Mouse (Mus musculus) adrenal gland, adult 2 months (tissue): Measurements from ENCODE around the gene Hist1h2bh. TPM values are rescaled to one million over a fixed set of nuclear protein-coding genes. Genes with fewer than 3 reads are reported as not detected.

ENCODE experiments used
- DNase-seq: peaks from one replicate; pipeline ENCODE4 v3.0.0; 2021
- polyA plus RNA-seq: library from polyadenylated mRNA; depleted of rRNA; stranded (reverse); fragments of >200 nt; gene quantifications from 2 replicates; pipeline ENCODE4 v1.2.3, GENCODE M21; 2012
- total RNA-seq, 2 experiments: library from RNA; stranded (reverse); gene quantifications; 2 replicates each; pipeline ENCODE4 v1.2.3; 2021

Hist1h2bh gene
- total and polyA plus RNA-seq, 3 experiments, result 1.2 to 3.2 (median 3.0) TPM

DNA sequence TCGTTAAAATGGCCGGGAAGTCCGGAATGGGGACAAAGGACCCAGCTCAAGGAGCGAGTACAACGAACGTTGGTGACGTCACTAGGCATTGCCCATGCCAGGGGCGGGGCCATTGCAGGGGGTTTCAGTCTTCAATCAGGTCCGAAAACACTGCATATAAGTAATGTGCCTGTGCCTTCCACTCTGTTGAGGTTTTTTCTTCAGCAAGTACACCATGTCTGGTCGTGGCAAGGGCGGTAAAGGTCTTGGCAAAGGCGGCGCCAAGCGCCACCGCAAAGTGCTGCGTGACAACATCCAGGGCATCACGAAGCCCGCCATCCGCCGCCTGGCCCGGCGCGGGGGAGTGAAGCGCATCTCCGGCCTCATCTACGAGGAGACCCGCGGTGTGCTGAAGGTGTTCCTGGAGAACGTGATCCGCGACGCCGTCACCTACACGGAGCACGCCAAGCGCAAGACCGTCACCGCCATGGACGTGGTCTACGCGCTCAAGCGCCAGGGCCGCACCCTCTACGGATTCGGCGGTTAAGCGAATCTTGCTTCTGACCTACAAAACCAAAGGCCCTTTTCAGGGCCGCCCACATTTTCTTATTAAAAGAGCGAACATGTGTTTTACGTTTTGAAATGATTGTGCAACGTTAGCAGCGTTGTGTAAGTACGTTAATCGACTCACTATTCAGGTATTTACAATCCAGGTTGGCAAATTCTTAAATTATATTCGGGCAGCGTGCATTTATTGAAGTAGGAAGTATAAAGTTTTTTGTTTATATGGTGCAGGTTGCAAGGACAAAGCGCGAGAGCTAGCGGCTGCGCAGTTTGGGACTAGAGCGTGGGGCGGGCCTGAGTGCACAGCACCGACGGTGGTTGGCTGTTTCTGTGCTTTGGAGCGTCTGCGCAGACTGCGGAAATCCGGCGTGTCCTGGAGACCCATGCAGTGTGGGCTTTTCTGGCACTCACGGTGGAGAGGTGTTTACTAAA lies 12.0 kb downstream of the Hist1h2bh start, which contains the start of gene Hist1h4h:
TSS of gene Hist1h4h (plus strand) at position 150 of the 975 bp plus-strand sequence.
- DNase-seq, result peak; percentile 97

DNA sequence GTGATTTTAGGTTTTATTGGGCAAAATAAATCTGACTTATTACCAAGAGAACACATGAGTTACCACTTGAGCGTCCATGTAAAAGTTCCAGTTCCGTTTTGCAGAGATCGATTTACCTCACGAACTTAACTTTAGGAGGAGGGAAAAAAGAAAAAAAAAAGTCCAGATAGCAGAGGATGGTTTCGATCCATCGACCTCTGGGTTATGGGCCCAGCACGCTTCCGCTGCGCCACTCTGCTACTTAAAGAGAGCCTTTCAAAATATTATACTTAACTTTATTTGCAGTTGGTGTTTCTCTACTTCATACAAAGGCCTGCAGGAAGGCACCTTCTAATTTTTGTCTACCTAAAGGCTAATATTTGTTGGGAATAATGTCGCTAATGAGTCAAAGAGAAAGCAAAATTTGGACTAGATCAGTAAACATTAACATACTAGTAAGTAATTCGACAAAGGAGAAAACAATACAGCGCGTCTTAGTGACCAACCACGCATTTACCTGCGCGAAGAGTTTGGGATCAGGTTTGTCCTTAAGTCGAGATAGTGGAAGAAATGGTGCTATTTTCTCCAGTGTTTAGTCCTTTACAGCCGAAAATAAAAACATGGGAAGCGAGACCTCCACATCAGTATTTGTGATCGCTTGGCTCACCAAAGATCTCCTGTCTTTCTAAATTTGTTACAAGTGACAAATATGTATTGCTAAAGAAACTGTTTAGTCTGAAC lies 12.9 kb downstream of the Hist1h2bh start:
- DNase-seq, result peak; percentile 75

DNA sequence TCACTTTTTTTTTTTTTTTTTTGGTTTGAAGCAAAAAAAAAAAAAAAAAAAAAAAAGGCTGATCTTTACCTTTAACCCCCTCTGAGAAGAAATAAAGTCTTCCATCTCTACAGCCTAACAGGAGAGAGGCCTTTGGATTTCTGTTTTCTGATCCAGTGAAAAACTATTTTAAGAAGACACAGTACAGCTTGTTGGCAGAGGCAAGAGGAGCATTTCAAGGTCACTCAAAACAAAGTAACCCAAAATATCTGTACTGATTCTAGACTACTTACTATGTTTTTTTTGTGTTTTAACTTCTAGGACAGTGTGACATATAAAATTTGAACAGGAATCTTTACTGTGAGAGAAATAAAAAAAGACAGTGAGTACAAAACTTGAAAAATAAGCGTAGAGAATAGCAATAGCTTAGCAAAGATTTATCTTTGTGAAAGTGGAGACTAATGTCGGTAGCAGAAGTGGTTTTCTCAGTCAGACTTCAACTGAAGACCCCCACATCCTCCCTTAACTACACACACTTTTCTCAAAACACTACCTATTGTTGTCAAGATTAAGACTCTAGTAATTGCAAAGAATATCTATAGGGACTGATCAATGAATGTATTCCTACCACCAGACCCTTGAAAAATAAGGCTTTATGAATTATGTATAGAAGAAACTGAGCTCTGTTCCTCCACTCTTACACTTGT lies 13.6 kb downstream of the Hist1h2bh start:
- no peak for DNase-seq

DNA sequence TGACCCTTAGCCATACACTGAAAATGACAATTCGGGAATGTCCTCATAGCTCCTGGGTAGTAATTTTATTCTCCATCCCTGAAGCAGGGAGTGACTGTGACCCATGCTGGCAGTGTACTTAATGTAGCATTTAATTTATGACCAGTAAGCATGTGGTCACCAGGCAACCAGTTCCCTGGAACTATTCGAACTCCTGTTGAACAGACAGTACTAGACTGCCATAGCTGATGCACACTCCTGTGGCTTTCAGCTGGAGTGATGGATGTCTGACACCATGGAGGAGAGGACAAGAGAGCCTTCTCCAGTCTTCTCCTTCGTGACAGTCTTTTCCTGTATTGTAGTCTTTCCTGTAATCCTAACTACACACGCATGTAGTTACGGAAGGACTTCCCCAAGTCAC lies 14.2 kb downstream of the Hist1h2bh start:
- no peak for DNase-seq

DNA sequence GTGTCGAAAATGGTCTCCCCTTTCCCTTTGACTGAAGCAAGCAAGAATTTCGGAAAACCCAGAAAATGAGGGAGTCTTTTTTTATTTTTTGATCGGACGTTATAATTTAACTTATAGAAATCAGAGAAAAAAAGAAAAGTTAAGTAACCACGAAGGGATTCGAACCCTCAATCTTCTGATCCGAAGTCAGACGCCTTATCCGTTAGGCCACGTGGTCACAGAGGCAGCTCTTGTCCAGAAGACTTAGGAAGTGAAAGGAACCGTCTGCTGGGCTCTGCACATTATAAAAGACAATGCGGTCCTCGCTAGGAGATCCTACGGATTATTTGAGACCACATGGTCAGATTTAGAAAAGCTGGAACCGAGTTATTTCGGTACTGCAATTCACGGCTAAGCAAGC lies 16.9 kb downstream of the Hist1h2bh start:
- peak; percentile 90 for DNase-seq

DNA sequence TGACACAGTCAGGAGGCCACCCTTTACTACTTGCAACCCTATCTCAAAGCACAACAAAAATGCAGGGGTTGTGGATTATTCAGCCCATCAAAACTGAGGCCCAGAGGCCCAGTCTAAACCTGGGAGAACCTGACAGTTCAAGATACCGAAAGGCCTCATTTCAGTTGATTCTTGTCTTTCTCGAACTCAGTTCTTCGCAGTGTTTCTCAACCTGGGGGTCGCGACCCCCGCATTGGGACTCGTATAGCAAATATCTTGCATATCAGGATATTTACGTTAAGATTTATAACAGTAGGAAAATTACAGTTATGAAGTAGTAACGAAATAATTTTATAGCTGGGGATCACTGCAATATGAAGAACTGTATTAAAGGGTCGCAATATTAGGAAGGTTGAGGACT lies 17.3 kb downstream of the Hist1h2bh start:
- no peak for DNase-seq

GRCm38 (mm10) chr13:23524654-23525053 lies 18.5 kb downstream of the Hist1h2bh start:
- DNase-seq, result peak; percentile 81

- DNase-seq, result no peak
These were observed 19.2 kb downstream of the Hist1h2bh start for GRCm38 (mm10) chr13:23523976-23524375.

GRCm38 (mm10) chr13:23521703-23522102 lies 21.5 kb downstream of the Hist1h2bh start:
- peak; percentile 89 for DNase-seq

DNA sequence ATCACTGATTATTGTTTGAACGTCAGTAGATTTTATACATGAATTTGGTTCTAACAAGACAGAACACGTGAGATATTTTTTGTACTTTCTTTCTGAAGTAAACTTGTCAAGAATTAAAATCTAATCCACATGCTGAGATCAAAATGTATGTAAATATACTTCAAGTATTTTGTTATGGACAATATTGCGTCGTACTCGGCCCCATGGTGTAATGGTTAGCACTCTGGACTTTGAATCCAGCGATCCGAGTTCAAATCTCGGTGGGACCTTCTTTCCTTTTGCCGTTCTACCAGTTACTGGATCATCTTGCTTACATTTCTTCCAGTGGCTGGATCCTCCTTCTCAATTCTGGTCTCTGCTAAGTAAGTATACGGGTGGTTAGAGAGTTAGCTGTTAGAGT lies 23.8 kb downstream of the Hist1h2bh start:
- peak; percentile 87 for DNase-seq

GRCm38 (mm10) chr13:23518885-23519284 lies 24.3 kb downstream of the Hist1h2bh start:
- peak; percentile 85 for DNase-seq

DNA sequence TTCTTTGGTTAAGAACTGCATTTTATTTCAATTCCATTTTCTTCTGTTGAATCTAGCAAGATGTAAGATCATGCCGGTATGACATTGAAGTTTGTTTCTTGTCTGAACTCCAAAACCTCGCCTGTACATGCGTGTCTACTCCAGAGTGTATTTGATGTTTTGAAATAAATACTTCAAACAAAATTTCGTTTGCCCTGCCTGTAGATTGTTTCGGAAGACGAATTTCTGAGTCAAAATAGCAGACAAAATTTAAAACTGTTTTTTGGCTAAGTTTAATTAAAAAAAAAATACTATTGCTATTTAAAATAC lies 24.9 kb downstream of the Hist1h2bh start:
- DNase-seq, result no peak

DNA sequence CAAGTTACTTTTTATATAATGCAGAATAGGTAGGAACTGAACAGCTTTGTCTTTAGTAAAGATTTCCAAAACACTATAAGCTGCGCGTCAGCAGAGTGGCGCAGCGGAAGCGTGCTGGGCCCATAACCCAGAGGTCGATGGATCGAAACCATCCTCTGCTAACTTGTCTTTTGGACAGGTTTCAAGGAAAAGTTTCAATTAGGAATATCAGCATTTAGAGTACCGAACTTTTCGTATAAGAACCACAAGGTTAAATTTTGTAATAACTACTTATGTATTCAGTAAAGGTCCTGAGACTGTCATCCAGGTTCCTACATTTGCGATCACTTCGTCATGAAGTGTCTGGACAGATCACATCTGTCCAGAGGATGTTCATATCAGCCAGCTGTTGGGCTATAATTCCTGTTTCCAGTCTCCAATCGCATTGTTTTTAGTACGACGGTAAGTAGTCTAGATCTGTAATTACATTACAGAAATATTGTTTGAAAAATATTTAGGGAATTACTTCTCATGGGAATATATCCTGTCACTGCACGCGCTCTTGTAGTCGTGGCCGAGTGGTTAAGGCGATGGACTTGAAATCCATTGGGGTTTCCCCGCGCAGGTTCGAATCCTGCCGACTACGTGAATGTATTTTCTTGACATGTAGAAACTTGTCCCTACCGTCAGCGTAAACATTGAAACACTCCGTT lies 25.4 kb downstream of the Hist1h2bh start:
- DNase-seq, result peak; percentile 91

- peak; percentile 75 for DNase-seq
These were observed 26.2 kb downstream of the Hist1h2bh start for GRCm38 (mm10) chr13:23516822-23517602.

DNA sequence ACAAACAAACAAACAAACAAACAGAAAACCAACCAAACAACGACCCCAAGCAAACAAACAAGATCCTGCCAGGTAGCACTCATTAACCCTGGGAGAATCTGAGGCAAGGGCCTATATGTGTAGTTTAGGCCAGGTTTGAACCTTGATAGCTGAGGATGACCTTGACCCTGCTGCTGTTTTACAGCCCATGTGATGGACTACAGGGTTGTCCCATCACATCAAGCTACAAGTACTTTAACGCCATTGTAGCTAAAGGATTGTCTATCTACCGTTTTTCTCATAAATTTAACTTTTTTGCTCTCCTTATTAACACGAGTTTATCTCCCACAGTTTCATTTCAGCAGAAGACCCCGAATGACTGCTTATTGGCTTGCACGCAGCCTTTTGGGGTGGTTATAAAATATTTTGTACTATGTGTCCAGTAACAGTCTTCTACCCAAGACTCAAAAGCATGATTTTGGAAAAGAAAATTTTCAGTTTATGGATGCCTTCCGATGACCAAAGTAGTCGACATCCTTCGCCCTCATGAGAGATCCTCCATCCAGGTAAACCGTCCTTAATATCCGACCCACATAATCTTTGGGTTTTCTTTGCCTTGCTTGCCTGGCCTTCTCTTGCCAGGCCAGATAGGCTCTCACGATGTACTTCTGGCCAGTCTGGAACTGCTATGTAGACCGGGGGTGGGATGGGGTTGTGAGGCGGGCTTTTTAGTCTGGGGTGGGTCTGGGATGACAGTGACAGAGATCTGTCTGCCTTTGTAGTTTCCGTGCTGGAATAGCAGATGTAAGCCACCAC lies 27.2 kb downstream of the Hist1h2bh start:
- DNase-seq, result no peak

GRCm38 (mm10) chr13:23515281-23515680 lies 27.9 kb downstream of the Hist1h2bh start:
- no peak for DNase-seq

- no peak for DNase-seq
These were observed 29.7 kb downstream of the Hist1h2bh start for GRCm38 (mm10) chr13:23513517-23513916.

GRCm38 (mm10) chr13:23510127-23510526 lies 33.1 kb downstream of the Hist1h2bh start:
- no peak for DNase-seq

GRCm38 (mm10) chr13:23506819-23507515 lies 36.2 kb downstream of the Hist1h2bh start:
- peak; percentile 22 for DNase-seq

- peak; percentile 74 for DNase-seq
These were observed 36.8 kb downstream of the Hist1h2bh start for GRCm38 (mm10) chr13:23506351-23506750.
